Mouse (Mus musculus) layer of hippocampus, postnatal 36 days (tissue): ENCODE measurements around the gene Zdhhc9. TPM values are rescaled to one million over a fixed set of nuclear protein-coding genes. Genes with fewer than 3 reads are reported as not detected.
A peak's percentile ranks its signal among the peaks of the same experiment; 100 is the strongest.

ENCODE experiments used
- DNase-seq, 2 experiments: peaks; one replicate each; pipeline ENCODE4 v3.0.0; 2022
- total RNA-seq, 2 experiments: library from RNA; stranded (reverse); gene quantifications; 2 replicates each; pipeline ENCODE4 v1.2.3; 2021

Gene Zdhhc9
- total RNA-seq, 2 experiments from 2014 or later: 41.6 to 43.9 TPM

DNA sequence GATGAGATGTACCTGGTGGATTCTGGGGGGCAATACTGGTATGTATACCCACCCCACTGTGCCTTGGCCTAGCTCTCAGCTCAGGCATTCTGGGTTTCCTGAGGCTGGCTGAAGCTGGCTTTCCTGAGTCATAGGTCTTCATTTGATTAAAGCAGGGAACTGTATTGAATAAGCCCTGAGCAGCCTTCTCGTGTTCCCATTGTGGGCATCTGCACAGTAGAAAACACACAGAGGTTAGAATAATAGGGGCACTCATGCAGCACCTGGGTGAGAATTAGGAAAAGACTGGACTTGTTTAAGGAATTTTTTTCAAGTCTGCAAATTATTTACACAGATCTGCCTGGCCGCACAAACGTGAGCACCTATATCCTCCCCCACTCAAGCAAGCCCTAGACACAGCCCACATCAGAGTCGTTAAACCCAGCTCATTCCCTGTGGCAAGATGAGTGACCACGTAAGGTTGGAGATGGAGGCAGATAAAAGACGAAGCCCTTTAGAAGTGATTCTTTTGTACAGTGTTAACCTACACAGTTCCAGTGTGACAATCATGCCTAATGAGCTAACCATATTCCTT is 81.7 kb downstream of the Zdhhc9 start:
- no peak for DNase-seq

DNA sequence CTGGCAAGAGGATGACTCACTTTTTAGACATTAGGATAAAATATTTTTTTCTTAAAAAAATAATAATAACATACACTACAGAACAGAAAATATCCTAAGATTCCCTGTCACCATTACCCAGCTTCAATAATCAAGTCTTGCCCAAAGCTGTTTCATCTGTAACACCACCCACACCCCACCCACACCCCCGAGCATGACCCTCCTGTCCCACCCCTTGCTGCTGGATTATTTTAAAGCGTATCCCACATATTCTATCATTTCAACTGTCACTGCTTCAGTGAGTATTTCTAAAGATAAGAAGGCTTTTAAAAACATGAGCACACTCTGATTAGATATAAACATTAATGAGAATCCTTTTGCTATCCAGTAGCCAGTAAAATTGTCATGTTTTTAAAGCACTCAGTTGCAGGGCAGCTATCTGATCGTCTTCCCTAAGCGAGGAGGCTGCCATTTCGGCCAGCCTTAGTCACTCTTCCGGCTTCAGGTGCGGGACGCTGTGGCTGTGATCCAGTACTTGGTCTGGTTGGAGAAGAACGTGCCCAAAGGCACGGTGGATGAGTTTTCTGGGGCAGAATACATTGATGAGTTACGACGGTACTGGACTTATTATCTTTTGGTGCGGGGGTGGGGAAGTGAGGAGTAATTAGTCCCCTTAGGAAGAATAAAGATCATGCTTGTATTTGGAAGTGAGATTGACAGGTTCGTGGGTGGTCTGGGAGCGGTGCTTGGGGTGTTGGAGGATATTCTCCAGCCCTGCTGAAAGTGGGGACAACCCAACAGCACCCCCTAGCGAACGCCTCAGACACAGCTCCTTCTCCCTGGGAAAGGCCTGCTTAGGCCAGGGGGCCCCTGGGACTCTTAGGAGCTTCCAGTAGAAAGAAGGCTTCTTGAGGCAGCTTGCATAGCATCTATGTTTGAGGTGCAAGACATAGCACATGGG is 84.3 kb downstream of the Zdhhc9 start:
- peak; percentile 35 to 62 for DNase-seq

Other genes starting within 250 kb of the Zdhhc9 start
- 10 to 100 TPM; 14.0 to 18.7 TPM for gene Apln, start 174.0 kb downstream of the Zdhhc9 start, total RNA-seq
- 1 to 10 TPM in 1 of 2 experiments, under 1 TPM in 1; 0.35 to 1.4 TPM for gene Xpnpep2, start 100.2 kb downstream of the Zdhhc9 start, total RNA-seq
- gene Sash3, start 62.4 kb downstream of the Zdhhc9 start, total RNA-seq: 1 to 10 TPM; 1.5 TPM
- 10 to 100 TPM; 17.7 to 18.2 TPM for gene Utp14a, start 48.0 kb upstream of the Zdhhc9 start, total RNA-seq
- 10 to 100 TPM; 16.4 to 18.3 TPM for gene Bcorl1, start 132.5 kb upstream of the Zdhhc9 start, total RNA-seq